ENCODE assay signal across 25 mouse cellular contexts in genomic region chr6:92004806-92005205, GRCm38 (mm10). TPM values are rescaled to one million over a fixed set of nuclear protein-coding genes. Genes with fewer than 3 reads are reported as not detected.
DNase-seq lines count a peak whose midpoint lies in the region; ATAC-seq and TF ChIP-seq lines count a peak whose summit lies in the region.
"Had no signal": no experiment of that assay in that cellular context is flagged by ENCODE, and none has a peak within 500 bp of the region (broad histone marks: within the 10 kb centered on the region; RNA-seq: fewer than 3 reads in every experiment).

No protein-coding gene starts in this region.

- no peaks in the 10 kb centered on the region for H3K27me3 ChIP-seq in limb, embryonic 11.5 days (ENCODE audit: control insufficient read depth, insufficient read depth, low read length)
- no peaks in the 10 kb centered on the region for H3K27me3 ChIP-seq in limb, embryonic 10.5 days (ENCODE audit: low read depth, poor library complexity, severe bottlenecking)
- H3K27me3 ChIP-seq in forebrain, embryonic 13.5 days: peaks cover 32% of the 10 kb centered on the region
- H3K27me3 ChIP-seq in midbrain, embryonic 14.5 days (ENCODE audit: control insufficient read depth, insufficient read depth, low read length): no peaks in the 10 kb centered on the region
- H3K27me3 ChIP-seq: embryonic facial prominence, embryonic 12.5 days; heart, embryonic 15.5 days; limb, embryonic 15.5 days; neural tube, embryonic 12.5 days had no signal

- no peaks in the 10 kb centered on the region for H3K36me3 ChIP-seq in limb, embryonic 11.5 days (ENCODE audit: control insufficient read depth, insufficient read depth, low read length)
- H3K36me3 ChIP-seq in limb, embryonic 10.5 days: no peaks in the 10 kb centered on the region
- H3K36me3 ChIP-seq in ES-E14 (ENCODE audit: control insufficient read depth, insufficient read depth, low read length, poor library complexity, severe bottlenecking): no peaks in the 10 kb centered on the region
- H3K36me3 ChIP-seq in forebrain, embryonic 13.5 days (ENCODE audit: poor library complexity, severe bottlenecking): no peaks in the 10 kb centered on the region
- no peaks in the 10 kb centered on the region for H3K36me3 ChIP-seq in midbrain, embryonic 14.5 days (ENCODE audit: control insufficient read depth, insufficient read depth, low read length)
- H3K36me3 ChIP-seq: embryonic facial prominence, embryonic 12.5 days; heart, embryonic 15.5 days; limb, embryonic 15.5 days; neural tube, embryonic 12.5 days had no signal

- peaks cover 14% of the 10 kb centered on the region for H3K4me1 ChIP-seq in limb, embryonic 11.5 days (ENCODE audit: control insufficient read depth, insufficient read depth, low read length)
- H3K4me1 ChIP-seq in limb, embryonic 10.5 days: peaks cover 31% of the 10 kb centered on the region
- H3K4me1 ChIP-seq in ES-E14 (ENCODE audit: control insufficient read depth in 2 of 2, insufficient read depth in 2 of 2, low read length in 2 of 2, poor library complexity in 1 of 2): peaks cover 8 to 27% of the 10 kb centered on the region in 2 experiments; a peak in 2 of 4 replicates
- peaks cover 40% of the 10 kb centered on the region for H3K4me1 ChIP-seq in forebrain, embryonic 13.5 days
- peaks cover 17% of the 10 kb centered on the region for H3K4me1 ChIP-seq in midbrain, embryonic 14.5 days (ENCODE audit: control insufficient read depth, insufficient read depth, low read length)
- H3K4me1 ChIP-seq: megakaryocyte, embryonic 14.5 days had no signal

- WGBS in limb, embryonic 11.5 days: 15% methylated on average over 3 of the region's 3 CpGs
- 24% methylated on average over 3 of the region's 3 CpGs for WGBS in limb, embryonic 10.5 days
- WGBS in forebrain, embryonic 13.5 days: 19% methylated on average over 3 of the region's 3 CpGs
- WGBS in midbrain, embryonic 14.5 days: 19% methylated on average over 3 of the region's 3 CpGs

- no peak overlapping the region for H3K4me2 ChIP-seq in limb, embryonic 11.5 days (ENCODE audit: low read depth, severe bottlenecking)
- H3K4me2 ChIP-seq in forebrain, embryonic 13.5 days: no peak overlapping the region
- no peak overlapping the region for H3K4me2 ChIP-seq in midbrain, embryonic 14.5 days (ENCODE audit: low read length)
- H3K4me2 ChIP-seq: embryonic facial prominence, embryonic 12.5 days; heart, embryonic 15.5 days; limb, embryonic 15.5 days; lung, embryonic 14.5 days; neural tube, embryonic 12.5 days had no signal

- no peak overlapping the region for H3K4me3 ChIP-seq in limb, embryonic 11.5 days (ENCODE audit: low read depth, low read length)
- H3K4me3 ChIP-seq in limb, embryonic 10.5 days: no peak overlapping the region
- H3K4me3 ChIP-seq in ES-E14 (ENCODE audit: insufficient read depth in 1 of 2, low read depth in 1 of 2, low read length in 2 of 2, poor library complexity in 1 of 2, severe bottlenecking in 1 of 2): no peak overlapping the region
- H3K4me3 ChIP-seq in forebrain, embryonic 13.5 days: no peak overlapping the region
- no peak overlapping the region for H3K4me3 ChIP-seq in midbrain, embryonic 14.5 days (replicated peaks; ENCODE audit: low read depth, low read length)
- H3K4me3 ChIP-seq: embryonic facial prominence, embryonic 12.5 days; erythroblast, embryonic 14.5 days; gastrocnemius, adult 2 months; heart, embryonic 15.5 days; limb, embryonic 15.5 days; megakaryocyte, embryonic 14.5 days; neural tube, embryonic 12.5 days had no signal

- in situ Hi-C loops in ES-E14 (cut with MboI; ENCODE audit: low sequenced_read_pairs in 2 of 2, unreplicated experiment in 2 of 2): no loop called here

- 0 out of 2 replicates have a peak overlapping the region, but pooled peaks have one; percentile 2 for H3K27ac ChIP-seq in limb, embryonic 11.5 days (replicated peaks; ENCODE audit: low read depth, low read length)
- H3K27ac ChIP-seq in limb, embryonic 10.5 days: no peak overlapping the region
- no peak overlapping the region for H3K27ac ChIP-seq in ES-E14 (ENCODE audit: insufficient read depth, low read depth, low read length, poor library complexity, severe bottlenecking)
- peak overlapping the region; percentile 72 for H3K27ac ChIP-seq in forebrain, embryonic 13.5 days
- peak overlapping the region; percentile 56 for H3K27ac ChIP-seq in midbrain, embryonic 14.5 days (replicated peaks; ENCODE audit: low read depth, low read length)
- H3K27ac ChIP-seq: embryonic facial prominence, embryonic 12.5 days; gastrocnemius, adult 2 months; heart, embryonic 15.5 days; limb, embryonic 15.5 days; liver, embryonic 14.5 days; neural tube, embryonic 12.5 days had no signal

- ATAC-seq in limb, embryonic 11.5 days (ENCODE audit: insufficient number of reproducible peaks, low FRiP score, low TSS enrichment, low read depth): no peak
- peak; percentile 46; the same call in 1 of the 2 replicates for ATAC-seq in forebrain, embryonic 13.5 days
- no peak for ATAC-seq in midbrain, embryonic 14.5 days (ENCODE audit: low FRiP score, low TSS enrichment)

- no peak overlapping the region for H3K9ac ChIP-seq in limb, embryonic 11.5 days (ENCODE audit: low read length)
- H3K9ac ChIP-seq in ES-E14 (ENCODE audit: insufficient read depth, low read depth, low read length, poor library complexity, severe bottlenecking): no peak overlapping the region
- no peak overlapping the region for H3K9ac ChIP-seq in forebrain, embryonic 13.5 days
- no peak overlapping the region for H3K9ac ChIP-seq in midbrain, embryonic 14.5 days (replicated peaks; ENCODE audit: low read length)
- H3K9ac ChIP-seq: embryonic facial prominence, embryonic 12.5 days; heart, embryonic 15.5 days; limb, embryonic 15.5 days; liver, embryonic 14.5 days; lung, embryonic 14.5 days had no signal

- no peak for DNase-seq in limb, embryonic 11.5 days (ENCODE audit: low spot score)
- no peak for DNase-seq in limb, embryonic 10.5 days (ENCODE audit: low spot score)
- peak; percentile 20 for DNase-seq in ES-E14 (ENCODE audit: low read depth, low spot score)
- no peak for DNase-seq in midbrain, embryonic 14.5 days
- DNase-seq in right cerebral cortex, postnatal 25 days: no peak
- DNase-seq in spleen, postnatal 4 days (ENCODE audit: low spot score in 2 of 2): no peak
- DNase-seq: adrenal gland, adult 2 months; cerebellum, adult 11-12 months; gastrocnemius, adult 2 months; heart, postnatal 36 days; kidney, adult 18-20 months; kidney, postnatal 4 days; lung, embryonic 14.5 days; right cerebral cortex, postnatal 14 days; spleen, adult 18-20 months; thymus, postnatal 14 days had no signal

- no peaks in the 10 kb centered on the region for H3K9me3 ChIP-seq in limb, embryonic 11.5 days (ENCODE audit: control insufficient read depth, low read length)
- no peaks in the 10 kb centered on the region for H3K9me3 ChIP-seq in limb, embryonic 10.5 days (replicated peaks)
- no peaks in the 10 kb centered on the region for H3K9me3 ChIP-seq in ES-E14 (ENCODE audit: control insufficient read depth, insufficient read depth, low read depth, low read length)
- no peaks in the 10 kb centered on the region for H3K9me3 ChIP-seq in forebrain, embryonic 13.5 days (replicated peaks)
- no peaks in the 10 kb centered on the region for H3K9me3 ChIP-seq in midbrain, embryonic 14.5 days (ENCODE audit: control insufficient read depth, low read length)
- H3K9me3 ChIP-seq: embryonic facial prominence, embryonic 12.5 days; heart, embryonic 15.5 days; limb, embryonic 15.5 days; megakaryocyte, embryonic 14.5 days; neural tube, embryonic 12.5 days had no signal

TF ChIP-seq in ES-E14, 5 proteins besides CTCF, POLR2A, EP300 and RAD21:
- TF ChIP-seq MAFK (IDR thresholded peaks at IDR 0.05; ENCODE audit: insufficient read depth, low read depth, low read length): no peak
- no peak for TF ChIP-seq HCFC1 (IDR thresholded peaks at IDR 0.05; ENCODE audit: borderline replicate concordance, insufficient read depth, low read length)
- no peak for TF ChIP-seq CHD2 (IDR thresholded peaks at IDR 0.05; ENCODE audit: low read depth, low read length)
- no peak for TF ChIP-seq ZNF384 (IDR thresholded peaks at IDR 0.05; ENCODE audit: low read depth, low read length)
- no peak for TF ChIP-seq ZC3H11A (IDR thresholded peaks at IDR 0.05; ENCODE audit: borderline replicate concordance, low read depth, low read length)

RNA-seq across cellular contexts. Expression of gene Fgd5, which starts 26.1 kb away (rescaled TPM):
- 3.5 and 4.2 TPM in 2 replicates for polyA plus RNA-seq in limb, embryonic 11.5 days (2014; fragmentation: Nextera tagmentation; extraction: Ambion mirVana)
- polyA plus RNA-seq in limb, embryonic 10.5 days (2016; fragmentation: Nextera tagmentation; extraction: Ambion mirVana): 7.0 and 8.0 TPM in 2 replicates
- 2.5 and 5.8 TPM in 2 replicates for total RNA-seq in ES-E14 (2012; rRNA removed)
- polyA plus RNA-seq in forebrain, embryonic 13.5 days (2015; fragmentation: Nextera tagmentation; extraction: Ambion mirVana): 5.2 and 6.0 TPM in 2 replicates
- polyA plus RNA-seq in midbrain, embryonic 14.5 days (2014; fragmentation: Nextera tagmentation; extraction: Ambion mirVana): 6.0 and 7.2 TPM in 2 replicates
- polyA plus RNA-seq: C2C12 had no signal

Comparison
In these comparisons a context has a peak if more than half of its experiments do, and no peak if none do; other contexts are left out.
1. H3K27ac ChIP-seq: peak in limb, embryonic 11.5 days (single experiment), forebrain, embryonic 13.5 days (single experiment) and midbrain, embryonic 14.5 days (single experiment); none in limb, embryonic 10.5 days (single experiment) and ES-E14 (single experiment).